Mouse (Mus musculus): ENCODE data around the gene B9d2.
"Not testable (repeated sequence)": the region's sequence is repeated elsewhere in the genome, so short reads cannot be mapped to it uniquely, and the experiment has no call there.

The B9d2 gene

DNA sequence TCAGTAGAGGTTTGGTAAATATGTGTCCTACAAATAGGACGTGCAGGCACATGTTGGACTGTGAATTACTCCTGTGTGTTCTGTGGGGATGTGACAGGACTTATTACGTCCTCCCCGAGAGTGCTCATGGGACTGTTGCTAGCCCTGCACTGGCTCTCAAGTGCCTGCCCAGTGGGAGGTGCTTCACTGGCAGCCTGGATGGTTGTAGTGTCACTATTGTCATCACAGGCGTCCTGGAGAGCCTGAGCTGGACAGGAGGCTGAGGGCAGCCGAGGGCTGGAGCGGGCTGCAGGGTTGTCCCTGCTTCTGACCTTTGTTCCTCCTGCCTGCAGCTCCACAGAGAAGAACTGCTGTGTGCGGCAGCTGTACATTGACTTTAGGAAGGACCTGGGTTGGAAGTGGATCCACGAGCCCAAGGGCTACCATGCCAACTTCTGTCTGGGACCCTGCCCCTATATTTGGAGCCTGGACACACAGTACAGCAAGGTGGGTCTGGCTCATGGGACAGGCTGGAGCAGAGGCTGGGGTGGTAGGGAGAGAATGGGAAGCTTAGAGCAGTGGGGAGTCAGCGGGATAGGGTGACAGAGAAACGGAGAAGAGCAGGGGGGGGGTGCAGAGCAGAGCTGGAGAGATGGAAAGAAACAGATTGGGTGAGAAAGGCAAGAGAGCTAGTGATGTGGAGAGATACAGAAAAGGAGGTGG lies 23.4 kb downstream of the B9d2 start:
- DNase-seq (ENCODE audit: extremely low spot score, low spot score): no peak

GRCm38 (mm10) chr7:25704716-25705364 lies 24.3 kb downstream of the B9d2 start:
- DNase-seq (ENCODE audit: extremely low spot score, low spot score): no peak

DNA sequence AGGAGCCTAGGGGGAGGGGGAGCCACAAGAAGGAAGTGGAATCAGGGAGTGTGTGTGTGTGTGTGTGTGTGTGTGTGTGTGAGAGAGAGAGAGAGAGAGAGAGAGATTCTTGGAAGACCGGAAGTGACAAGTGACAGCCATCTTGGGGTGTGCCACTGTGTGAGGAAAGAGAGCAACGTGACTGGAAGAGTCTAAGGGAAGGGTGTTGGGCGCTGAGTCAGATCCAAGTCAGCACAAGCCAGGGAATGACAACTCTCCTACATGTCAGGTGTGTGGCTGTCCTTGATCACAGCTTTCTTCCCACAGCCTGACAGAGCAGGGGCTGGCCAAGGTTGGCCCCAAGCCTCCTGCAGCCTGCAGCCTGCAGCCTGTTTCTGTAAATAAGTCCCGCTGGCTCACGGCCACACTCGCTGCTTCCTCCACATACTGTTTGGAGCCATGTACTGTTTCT lies 25.2 kb downstream of the B9d2 start:
- DNase-seq (ENCODE audit: extremely low spot score, low spot score): no peak

GRCm38 (mm10) chr7:25706578-25707170 lies 26.1 kb downstream of the B9d2 start:
- no peak for DNase-seq (ENCODE audit: extremely low spot score, low spot score)

- no peak for DNase-seq (ENCODE audit: extremely low spot score, low spot score)
Measured at GRCm38 (mm10) chr7:25707581-25708292, 27.2 kb downstream of the B9d2 start.

DNA sequence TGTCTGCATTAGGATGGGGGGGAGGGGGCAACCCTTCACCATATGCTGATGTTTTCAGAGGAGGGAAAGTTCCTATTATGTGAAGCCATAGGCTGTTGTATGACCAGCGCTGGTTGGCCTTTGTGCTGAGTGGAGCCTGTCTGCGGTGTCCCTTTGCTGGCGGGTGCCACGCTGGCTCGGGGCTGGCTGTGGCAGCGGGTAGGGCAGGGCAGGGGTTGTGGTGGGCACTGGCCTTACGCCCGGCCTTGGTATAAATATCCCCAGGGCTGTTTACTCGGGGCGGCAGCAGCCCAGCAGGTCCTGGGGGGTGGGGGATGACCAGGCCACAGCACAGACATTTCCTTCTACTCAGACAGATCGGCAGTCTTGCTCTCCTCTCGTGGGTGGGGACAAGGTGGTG lies 29.4 kb downstream of the B9d2 start:
- no peak for DNase-seq (ENCODE audit: extremely low spot score, low spot score)

GRCm38 (mm10) chr7:25710519-25711130 lies 30.0 kb downstream of the B9d2 start:
- DNase-seq (ENCODE audit: extremely low spot score, low spot score): no peak

DNA sequence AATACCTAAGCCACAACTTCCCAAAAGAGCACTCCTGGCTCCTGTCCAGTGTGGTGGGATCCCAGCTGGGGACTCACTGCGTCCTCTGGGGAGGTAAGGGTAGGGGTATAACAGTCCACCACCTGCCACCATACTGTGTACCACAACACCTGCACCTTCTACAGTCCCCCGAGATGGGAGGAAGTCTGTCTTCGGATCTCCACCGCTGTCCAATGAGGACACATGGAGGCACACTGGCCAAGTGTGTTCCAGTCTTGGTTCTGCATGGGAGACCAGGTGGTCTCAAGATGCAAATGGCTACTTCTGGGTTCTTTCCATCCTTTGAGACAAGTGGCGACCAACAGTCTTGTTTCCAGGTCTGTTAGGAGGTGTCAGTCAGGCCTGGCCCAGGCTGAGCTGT lies 30.6 kb downstream of the B9d2 start:
- DNase-seq (ENCODE audit: extremely low spot score, low spot score): no peak

DNA sequence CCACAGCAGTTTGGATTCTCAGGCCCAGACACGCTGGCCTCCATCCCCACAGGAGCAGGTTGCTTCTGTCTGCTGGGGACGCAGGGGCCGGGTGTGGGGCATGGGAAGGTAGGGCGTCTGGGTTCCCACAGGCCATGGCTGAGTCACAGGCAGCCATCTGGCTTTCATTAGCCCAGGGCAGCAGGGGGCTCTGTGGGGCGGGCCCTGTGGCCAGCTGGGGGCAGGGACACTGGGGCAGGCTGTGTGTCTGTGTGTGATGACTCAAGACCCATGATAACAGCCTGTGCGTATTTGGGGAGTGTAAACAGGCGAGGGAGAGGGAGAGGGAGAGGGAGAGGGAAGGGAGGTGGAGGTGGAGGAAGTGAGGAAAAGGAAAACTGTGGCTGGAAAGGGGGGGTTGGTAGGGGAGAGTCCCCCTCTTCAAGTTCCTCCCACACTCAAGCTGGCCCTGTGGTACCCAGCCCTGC lies 31.2 kb downstream of the B9d2 start:
- DNase-seq (ENCODE audit: extremely low spot score, low spot score): peak; percentile 68

- no peak for DNase-seq (ENCODE audit: extremely low spot score, low spot score)
Measured at GRCm38 (mm10) chr7:25712801-25713200, 32.2 kb downstream of the B9d2 start.

- no peak for DNase-seq (ENCODE audit: extremely low spot score, low spot score)
Measured at GRCm38 (mm10) chr7:25714581-25714980, 34.0 kb downstream of the B9d2 start.

DNA sequence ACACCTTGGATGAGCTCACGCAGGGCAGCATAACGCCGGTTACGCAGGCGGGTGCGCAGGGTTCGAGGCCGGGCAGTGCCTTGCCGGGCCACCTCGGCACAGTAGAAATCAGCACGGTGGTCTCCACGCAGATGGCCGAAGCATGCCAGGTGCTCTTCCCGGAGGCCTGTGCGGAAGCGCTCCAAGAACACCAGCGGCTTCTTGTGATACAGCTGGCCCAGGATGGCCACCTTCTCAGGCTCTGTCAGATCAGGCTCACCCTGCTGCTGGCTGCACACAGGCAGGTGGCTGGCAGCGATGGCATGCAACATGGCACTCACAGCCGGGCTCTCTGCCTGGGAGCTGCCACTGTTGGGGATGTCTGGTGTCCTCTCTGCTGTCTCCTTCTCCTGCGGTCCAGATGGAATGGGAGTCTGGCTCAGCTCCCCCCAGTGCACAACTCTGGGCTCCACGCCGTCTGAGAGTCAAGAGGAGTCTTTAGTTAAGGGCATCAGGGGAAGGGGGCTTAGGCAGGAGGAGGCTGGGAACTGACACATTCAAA lies 35.2 kb downstream of the B9d2 start:
- DNase-seq (ENCODE audit: extremely low spot score, low spot score): no peak

DNA sequence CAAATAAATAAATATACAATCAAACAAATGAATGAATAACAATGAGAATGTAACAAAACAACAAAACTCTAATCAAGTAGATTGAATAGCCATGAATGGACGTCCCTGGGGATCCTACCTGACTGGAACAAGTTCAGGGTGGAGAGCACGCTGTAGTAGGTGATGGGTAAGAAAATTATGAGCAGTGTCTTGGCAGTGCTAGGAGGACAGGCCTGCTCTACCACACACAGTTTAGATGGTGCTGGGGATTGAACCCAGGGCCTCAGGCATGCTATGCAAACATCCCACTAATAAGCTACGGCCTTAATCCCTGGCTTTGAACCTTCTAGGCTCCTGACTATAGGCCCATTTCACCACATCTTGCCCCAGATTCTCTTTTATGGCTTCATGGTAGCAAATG lies 36.9 kb downstream of the B9d2 start:
- no peak for DNase-seq (ENCODE audit: extremely low spot score, low spot score)

GRCm38 (mm10) chr7:25718788-25719417 lies 38.3 kb downstream of the B9d2 start, which contains the start of gene Ccdc97:
TSS of gene Ccdc97 (minus strand) at chr7:25719088.
- peak; percentile 90 for DNase-seq (ENCODE audit: extremely low spot score, low spot score)

- peak; percentile 86 for DNase-seq (ENCODE audit: extremely low spot score, low spot score)
Measured at GRCm38 (mm10) chr7:25719761-25720610, 39.4 kb downstream of the B9d2 start.

DNA sequence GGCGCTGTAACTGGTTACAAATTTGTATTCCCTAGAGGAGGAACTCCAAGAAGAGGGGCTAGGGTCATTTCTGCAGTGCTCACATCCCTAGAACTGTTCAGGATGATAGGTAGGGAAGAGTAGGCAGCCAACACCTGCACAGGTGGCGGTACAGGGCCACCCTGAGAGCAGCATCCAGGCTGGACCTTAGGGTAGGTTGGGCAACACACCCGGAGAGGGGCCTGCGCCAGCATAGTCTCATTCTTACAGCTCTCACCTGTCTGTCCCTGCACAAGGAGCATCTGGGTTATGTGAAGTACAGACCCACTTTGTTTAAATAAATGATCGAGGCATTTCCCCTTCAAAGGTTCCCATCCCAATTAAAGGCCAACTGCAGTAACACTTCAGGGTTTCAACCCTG lies 40.2 kb downstream of the B9d2 start:
- DNase-seq (ENCODE audit: extremely low spot score, low spot score): no peak

DNA sequence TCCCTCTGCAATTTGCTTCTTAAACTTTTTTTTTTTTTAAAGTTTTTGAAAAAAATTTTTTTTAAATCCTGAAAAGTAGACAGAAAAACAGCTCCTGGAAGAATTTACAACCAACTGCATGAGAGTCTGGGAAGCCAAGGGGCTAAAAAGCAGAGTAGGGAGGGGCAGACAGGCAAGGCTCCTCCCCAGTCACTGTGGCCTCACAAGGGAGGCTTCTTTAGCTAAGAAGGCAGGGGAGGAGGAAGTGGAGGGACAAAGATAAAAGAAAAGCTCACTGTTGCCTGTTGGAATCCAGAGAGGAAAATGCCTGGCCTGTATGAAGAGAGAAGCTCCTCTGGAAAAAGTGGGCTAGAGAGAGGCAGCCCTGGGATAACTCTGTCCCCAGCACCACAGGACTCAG lies 41.2 kb downstream of the B9d2 start:
- DNase-seq (ENCODE audit: extremely low spot score, low spot score): not testable (repeated sequence)

GRCm38 (mm10) chr7:25725886-25726285 lies 45.3 kb downstream of the B9d2 start:
- no peak for DNase-seq (ENCODE audit: extremely low spot score, low spot score)

DNA sequence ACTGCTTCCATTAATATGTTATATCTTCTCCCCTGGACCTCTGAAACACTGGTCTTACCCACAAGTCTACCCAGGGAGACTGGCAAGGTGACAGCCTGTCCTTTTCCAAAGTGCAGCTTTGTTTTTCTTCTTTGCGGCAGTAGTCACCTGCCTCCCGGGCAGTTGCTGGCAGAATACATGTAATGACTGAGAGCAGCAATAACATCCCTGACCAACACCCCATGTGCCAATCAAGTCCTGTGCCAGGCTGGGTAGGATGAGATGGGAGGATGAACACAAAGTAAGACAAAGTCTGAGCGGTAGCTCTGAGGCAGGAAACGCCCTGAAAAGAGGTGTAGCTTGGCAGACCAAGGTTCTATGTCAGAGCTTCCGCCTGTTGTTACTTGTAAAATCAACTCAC lies 47.2 kb downstream of the B9d2 start:
- no peak for DNase-seq (ENCODE audit: extremely low spot score, low spot score)

- no peak for DNase-seq (ENCODE audit: extremely low spot score, low spot score)
Measured at GRCm38 (mm10) chr7:25729396-25729795, 48.8 kb downstream of the B9d2 start.
